Mouse (Mus musculus) brain, embryonic 14.5 days (tissue): ENCODE results near the gene Tmem30c.

Source experiments
- CTCF ChIP-seq: fragments of 200-500 bp; IDR thresholded peaks from 2 replicates; pipeline ENCODE4 v1.5.1; 2012; ENCODE audit warnings: inconsistent platforms, mild to moderate bottlenecking, moderate library complexity, borderline replicate concordance; ENCODE audit not compliant: insufficient read depth, insufficient read length; ENCODE audit errors: extremely low read depth
- POLR2A ChIP-seq: fragments of 200-500 bp; IDR thresholded peaks from 2 replicates; pipeline ENCODE4 v1.6.1; 2012; ENCODE audit warnings: mild to moderate bottlenecking, inconsistent platforms, borderline replicate concordance; ENCODE audit not compliant: poor library complexity, insufficient read depth, insufficient read length, severe bottlenecking; ENCODE audit errors: extremely low read depth

DNA sequence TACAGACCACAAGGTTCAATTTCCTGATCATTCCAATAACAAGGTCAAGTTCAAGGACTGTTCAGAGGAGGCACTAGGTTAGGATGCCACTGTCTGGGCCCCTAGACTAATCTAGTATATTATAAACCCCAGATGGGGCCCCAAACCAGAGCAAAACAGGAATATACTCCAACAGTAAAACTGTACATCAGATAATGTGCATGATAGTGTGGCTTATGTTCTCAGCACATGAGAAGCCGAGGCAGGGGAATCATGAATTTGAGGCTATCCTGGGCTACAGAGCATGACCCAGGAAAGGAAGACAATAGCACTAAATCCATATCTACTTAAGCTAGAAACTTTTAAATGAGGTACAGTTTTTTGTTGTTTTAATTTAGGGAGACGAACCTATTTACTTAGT, 19.5 kb upstream of the Tmem30c start:
- no peak for TF ChIP-seq POLR2A
- TF ChIP-seq CTCF: no peak
